Mouse (Mus musculus): ENCODE data around the gene Stxbp1.

Gene Stxbp1

GRCm38 (mm10) chr2:32846805-32847467, at the start of gene Stxbp1:
Gene Stxbp1 (minus strand): TSS chr2:32847245.
- DNase-seq (ENCODE audit: low spot score), result peak; percentile 80

DNA sequence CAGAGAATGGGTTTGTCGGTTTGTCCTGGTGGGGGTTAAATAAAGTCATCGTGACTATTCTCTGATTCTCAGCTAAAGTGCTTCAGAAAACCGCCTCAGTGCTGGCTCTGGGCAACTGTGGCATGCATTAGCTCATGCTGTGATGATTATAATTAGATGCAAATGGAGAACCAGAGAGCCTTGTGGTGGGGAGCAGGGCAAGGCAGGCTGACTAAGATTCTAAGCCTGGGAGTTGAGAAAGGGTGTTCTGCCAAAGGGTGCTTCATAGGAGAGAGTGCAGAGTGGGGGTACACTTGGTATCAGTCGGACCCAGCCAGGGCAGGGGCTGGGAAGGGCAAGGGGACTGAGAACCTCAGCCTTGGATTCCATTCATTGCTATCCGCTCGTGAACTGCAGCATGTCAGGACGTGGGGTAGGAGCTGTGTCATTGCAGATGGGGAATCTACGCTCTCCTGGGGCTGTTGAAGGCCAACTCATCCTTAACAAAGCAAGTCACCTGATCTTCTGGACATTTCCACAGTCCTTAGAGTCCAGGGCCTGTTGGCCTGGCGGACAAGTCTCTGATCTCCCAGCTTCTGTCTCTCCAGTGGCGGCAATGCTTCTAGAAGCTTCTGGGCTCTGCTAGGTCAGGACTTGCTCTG, 49.6 kb upstream of the Stxbp1 start:
- DNase-seq (ENCODE audit: low spot score), result no peak

GRCm38 (mm10) chr2:32895606-32896106, 48.6 kb upstream of the Stxbp1 start:
- no peak for DNase-seq (ENCODE audit: low spot score)

- DNase-seq (ENCODE audit: low spot score), result no peak
Measured at GRCm38 (mm10) chr2:32894097-32894496, 47.1 kb upstream of the Stxbp1 start.

DNA sequence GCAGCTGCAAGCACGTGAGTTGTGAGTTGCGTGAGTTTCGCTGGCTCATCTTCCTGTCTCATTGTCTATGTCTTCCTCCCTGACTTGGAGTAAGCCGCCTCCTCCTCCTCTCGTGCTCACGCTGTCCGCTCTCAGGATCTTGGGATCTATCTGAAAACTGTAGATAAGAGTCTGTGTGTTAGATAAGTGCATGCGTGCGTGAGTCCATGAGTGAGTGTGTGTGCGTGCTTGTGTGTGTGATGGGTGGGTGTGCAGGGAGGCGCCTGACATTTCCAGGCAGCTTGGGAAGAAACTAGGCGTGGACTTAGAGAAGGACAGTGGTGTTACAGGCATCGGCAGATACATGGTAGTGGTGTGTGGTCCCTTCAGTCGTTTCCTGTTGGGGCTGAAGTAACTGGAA, 45.4 kb upstream of the Stxbp1 start:
- DNase-seq (ENCODE audit: low spot score), result no peak

DNA sequence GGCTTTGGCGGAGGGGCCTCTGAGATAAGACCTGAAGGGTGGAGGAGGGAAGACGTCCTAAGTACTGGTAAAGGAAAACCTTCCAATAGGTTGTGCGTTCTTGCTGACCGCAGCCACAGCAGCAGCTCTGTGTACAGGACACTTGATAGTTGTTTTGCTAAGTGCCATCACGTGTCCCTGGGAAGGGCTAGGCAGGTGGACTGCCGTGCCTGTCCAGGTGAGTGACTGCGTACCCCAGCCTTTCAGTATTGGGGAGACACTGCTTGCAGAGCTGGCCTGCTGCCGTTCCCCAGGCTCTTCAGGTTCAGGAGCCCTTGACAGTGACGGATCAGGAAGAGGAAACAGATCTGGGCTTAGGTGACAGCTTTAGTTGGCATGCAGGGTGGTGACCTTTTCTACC, 44.2 kb upstream of the Stxbp1 start:
- no peak for DNase-seq (ENCODE audit: low spot score)

DNA sequence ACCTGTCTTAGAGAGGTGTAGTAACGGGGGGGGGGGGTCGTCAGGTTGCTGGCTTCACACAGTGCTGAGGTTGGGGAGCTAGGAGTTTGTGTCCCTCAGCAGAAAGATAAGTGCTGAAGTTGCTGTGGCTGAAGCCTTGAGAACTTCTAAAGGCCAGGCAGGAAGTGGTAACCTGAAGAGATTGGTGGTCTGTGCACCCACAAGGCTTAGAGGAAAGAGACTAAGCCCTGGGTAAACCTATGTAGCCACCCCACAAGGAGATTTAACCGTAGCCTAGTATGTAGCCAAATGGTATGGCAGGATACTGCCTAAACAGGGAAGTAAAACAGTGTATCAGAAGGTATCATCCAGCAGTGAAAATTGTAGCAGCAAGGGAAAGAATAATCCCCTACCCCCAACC, 43.2 kb upstream of the Stxbp1 start:
- no peak for DNase-seq (ENCODE audit: low spot score)

- no peak for DNase-seq (ENCODE audit: low spot score)
Measured at GRCm38 (mm10) chr2:32888551-32888950, 41.5 kb upstream of the Stxbp1 start.

DNA sequence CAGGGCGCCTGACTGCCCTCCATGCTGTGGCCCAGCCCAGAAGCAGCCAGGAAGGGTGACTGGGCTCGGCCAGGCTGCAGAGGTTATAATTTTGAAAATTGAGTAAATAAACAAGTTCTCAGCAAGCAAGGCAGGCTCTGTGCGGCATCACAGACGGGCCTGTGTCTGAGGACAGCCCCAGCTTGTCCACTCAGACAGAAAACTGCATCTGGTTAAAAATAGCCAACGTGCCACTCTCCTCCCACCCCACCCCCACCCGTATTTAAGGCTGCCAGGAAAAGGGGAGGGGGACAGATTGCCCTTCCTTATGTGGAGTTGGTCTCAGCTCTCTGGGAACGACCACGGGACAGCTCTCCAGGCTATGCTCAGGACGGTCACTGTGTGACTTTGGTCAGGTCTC, 41.0 kb upstream of the Stxbp1 start:
- DNase-seq (ENCODE audit: low spot score), result no peak

DNA sequence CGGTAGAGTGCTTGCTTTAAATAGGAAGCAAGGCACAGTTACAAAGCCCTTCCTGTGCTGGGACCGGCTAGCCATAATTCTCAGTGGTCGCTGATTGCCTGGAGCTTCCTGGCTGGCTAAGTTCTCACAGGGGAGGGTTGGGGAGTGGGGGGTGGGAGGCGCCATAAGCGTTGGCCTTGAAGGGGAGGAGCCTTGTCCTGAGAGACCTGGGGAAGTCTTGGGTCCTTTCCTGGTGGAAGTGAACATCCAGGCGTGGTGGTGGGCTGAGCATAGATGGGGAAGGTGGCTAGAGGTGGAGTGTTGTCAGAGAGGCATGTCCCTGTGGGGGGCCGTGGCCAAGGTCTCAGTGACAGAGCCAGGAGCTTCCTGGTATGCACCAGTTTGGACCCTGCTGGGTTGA, 37.7 kb upstream of the Stxbp1 start:
- no peak for DNase-seq (ENCODE audit: low spot score)

DNA sequence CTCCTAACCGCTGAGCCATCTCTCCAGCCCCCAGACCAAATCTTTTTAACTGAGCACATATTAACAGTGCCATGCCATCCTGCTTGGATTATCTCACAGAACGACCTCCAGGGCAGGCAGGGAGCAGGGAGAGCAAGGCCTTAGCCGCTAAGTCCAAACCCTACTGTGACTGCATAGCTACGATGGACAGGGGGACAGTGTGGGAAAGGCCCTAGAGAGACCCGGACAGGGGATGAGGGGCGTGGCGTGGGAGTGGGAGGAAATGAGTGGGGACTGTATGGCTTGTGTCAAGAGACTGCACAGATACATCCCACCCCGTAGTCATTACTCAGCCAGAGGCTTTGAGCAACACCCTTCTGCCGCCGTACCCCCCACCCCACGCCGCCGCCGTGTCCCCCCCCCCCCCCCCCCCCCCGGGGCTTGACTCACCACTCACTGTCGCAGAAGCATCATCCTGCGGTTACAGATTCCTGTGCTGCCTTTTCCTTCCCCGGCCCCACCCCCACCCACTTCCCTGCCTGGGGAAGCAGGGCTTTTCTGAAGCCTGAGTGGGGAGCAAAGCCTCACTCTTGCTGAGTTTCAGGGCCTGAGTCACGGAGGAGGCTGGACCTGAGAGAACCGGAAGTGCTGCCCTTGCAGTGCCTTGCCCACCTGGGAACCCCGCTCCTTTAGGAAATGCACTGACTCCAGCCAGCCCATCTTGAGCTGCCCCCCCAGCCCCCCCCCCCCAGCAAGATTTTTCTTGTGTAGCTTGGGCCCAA, 35.4 kb upstream of the Stxbp1 start:
- no peak for DNase-seq (ENCODE audit: low spot score)

DNA sequence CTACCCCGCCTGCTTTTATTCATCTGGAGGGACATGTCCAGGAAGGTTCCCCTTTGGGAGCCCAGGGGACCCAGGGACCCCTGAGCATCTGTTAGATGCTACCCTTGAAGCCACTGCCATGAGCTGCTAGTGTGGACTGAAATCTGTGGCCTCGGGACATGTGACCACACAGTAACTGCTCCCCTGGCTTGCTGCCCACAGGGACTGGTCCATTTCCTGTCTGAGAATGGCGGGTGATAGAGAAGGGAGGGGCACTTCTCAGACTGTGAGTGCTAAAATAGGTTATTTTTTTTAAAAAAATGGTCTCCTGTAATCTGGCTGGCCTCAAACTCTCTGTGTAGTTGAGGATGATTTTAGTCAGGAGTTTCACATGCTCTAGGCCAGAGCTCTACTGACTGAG, 34.7 kb upstream of the Stxbp1 start:
- no peak for DNase-seq (ENCODE audit: low spot score)

- DNase-seq (ENCODE audit: low spot score), result no peak
Measured at GRCm38 (mm10) chr2:32881054-32881453, 34.0 kb upstream of the Stxbp1 start.

DNA sequence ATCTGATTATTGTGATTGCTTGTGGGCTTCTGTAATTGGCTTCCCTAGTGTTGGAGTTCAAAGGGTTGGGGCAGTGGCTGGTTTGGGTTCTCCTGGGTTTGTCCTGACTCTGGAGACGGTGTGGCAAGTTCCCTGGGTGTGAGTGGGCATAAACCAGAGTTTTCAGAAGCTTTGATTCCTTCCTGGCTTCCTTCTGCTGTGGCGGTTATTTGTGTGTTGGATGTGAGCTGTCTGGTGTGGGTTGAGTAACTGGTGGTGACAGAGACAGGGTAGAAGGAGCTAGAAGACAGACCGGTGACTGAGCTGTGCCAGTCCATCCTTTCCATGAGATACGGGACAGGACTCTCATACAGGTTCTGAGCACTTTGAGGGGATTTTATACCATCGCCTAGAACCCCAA, 32.5 kb upstream of the Stxbp1 start:
- no peak for DNase-seq (ENCODE audit: low spot score)

DNA sequence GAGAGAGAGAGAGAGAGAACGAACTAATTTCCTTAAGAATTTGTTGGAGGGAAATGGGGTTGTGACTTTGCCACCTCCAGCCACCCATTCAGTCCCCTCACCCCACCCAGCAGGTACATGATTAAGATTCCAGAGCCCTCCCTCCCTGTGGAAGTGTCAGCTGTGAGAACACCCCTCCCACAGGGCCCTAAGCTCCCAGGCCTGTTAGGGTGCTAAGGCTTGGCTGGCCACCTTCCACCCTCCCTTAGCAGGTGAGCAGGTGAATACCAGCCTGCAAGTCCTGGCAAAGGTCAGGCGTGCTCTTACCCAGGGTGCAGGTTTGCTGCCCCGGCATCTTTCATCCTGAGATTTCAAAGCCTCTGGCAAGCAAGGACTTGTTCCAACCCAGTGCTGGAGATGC, 31.4 kb upstream of the Stxbp1 start:
- DNase-seq (ENCODE audit: low spot score), result no peak

DNA sequence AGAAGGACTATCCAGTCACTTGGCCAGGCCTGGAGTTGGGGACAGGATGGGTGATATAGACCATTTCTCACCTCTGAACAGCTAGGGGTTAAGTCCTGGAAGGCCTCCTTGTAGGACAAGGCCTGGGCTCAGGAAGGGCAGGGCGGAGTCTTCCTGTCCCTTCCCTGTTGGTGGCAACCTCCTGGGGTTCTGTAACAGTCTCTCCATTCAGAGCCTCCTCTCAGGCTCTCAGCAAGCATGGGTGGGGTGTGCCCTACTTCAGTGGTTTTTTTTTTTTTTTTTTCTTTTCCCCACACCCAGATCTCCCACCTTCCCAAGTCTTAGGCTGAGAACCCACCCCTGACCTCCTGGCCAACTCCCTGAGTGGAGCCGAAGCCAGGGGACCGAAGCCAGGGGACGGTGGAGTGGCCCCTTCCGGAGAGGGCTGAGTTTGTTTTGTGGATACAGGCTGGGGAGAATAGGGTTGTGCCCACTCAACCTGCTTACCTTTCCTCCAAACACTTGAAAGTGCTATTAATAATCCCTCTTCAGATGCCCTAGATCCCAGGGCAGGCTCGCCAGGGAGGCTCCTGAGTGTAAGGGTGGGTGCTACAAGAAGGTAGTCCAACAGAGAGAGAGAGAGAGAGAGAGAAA, 30.8 kb upstream of the Stxbp1 start:
- DNase-seq (ENCODE audit: low spot score), result no peak

- DNase-seq (ENCODE audit: low spot score), result no peak
Measured at GRCm38 (mm10) chr2:32877303-32877702, 30.3 kb upstream of the Stxbp1 start.

- DNase-seq (ENCODE audit: low spot score), result no peak
Measured at GRCm38 (mm10) chr2:32876490-32877302, 29.7 kb upstream of the Stxbp1 start.

DNA sequence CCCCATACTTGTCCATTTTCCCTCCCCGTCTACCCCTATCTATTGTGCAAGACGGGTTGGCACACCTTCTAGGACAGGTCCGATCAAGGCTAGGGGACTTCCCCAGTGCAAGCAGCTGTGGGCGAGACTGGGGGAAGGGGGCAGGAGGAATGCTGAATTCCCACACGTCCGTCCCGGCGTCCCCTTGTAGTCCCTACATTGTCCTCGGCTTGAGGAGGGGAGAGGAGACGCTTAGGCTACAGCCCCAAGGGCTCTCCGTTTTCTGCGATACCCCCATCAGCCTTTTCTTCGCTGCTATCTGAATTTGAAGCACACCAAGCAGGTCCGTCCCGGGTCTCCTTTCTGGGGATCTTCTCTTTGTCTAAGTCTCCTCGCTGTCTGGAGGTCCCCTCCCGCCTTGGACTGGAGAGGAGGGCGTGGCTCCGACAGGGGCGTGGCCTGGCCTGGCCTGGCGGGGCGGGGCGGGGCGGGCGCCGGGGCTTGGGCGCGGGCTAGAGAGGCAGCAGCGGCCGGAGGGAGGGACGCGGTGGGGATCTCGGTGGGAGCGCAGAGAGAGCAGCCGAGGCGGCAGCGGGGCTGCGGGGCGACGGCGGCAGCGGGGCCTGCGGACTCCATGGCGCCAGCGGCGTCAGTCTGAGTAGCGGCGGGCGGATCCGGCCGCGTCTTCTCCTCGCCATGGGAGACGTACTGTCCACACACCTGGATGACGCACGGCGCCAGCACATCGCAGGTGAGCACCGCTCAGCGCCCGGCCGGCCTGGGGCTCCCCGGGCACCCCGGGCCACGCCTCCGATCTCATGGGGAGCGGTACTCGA, 28.8 kb upstream of the Stxbp1 start, which contains the start of gene Fam129b:
Fam129b (plus strand) TSS at position 440 of the 815 bp plus-strand sequence.
- DNase-seq (ENCODE audit: low spot score), result peak; percentile 67

- no peak for DNase-seq (ENCODE audit: low spot score)
Measured at GRCm38 (mm10) chr2:32874951-32875674, 28.1 kb upstream of the Stxbp1 start.

Data from c-Kit-positive CD71-positive TER-119-positive erythroid progenitor cells, embryonic 14.5 days (primary cell).